Mouse (Mus musculus) lung, postnatal 0 days (tissue): ENCODE measurements around the gene Arl2bp. TPM values are rescaled to one million over a fixed set of nuclear protein-coding genes. Genes with fewer than 3 reads are reported as not detected.
A peak's percentile ranks its signal among the peaks of the same experiment; 100 is the strongest.

Experiments
- ATAC-seq: fragments of 200-750 bp; cut with Nextera tagmentation; 2 replicates; pipeline ENCODE4 v1.8.0; 2017; ENCODE audit warnings: moderate library complexity
- DNase-seq: peaks from one replicate; pipeline ENCODE4 v3.0.0-alpha.2; 2016; ENCODE audit warnings: low spot score
- H3K27ac ChIP-seq: fragments of 300-500 bp; sonication (generic); 2 replicates; pipeline ENCODE4 v1.5.1; 2014; ENCODE audit warnings: antibody characterized with exemption, mild to moderate bottlenecking, low read length, mixed read lengths
- H3K27me3 ChIP-seq: fragments of 300-500 bp; sonication (generic); replicated peaks from 2 replicates; pipeline ENCODE4 v1.6.1; 2014; ENCODE audit warnings: low read length, mixed read lengths; ENCODE audit not compliant: insufficient read depth
- H3K36me3 ChIP-seq: fragments of 300-500 bp; sonication (generic); 2 replicates; pipeline ENCODE4 v1.6.1; 2014; ENCODE audit warnings: low read length, mixed read lengths; ENCODE audit not compliant: insufficient read depth
- H3K4me1 ChIP-seq: fragments of 300-500 bp; sonication (generic); 2 replicates; pipeline ENCODE4 v1.6.1; 2014; ENCODE audit warnings: antibody characterized with exemption, low read depth, low read length, mixed read lengths; ENCODE audit not compliant: insufficient read depth
- H3K4me2 ChIP-seq: fragments of 300-500 bp; sonication (generic); replicated peaks from 2 replicates; pipeline ENCODE4 v1.6.1; 2014; ENCODE audit warnings: low read depth, mild to moderate bottlenecking, low read length, moderate library complexity, mixed read lengths
- H3K4me3 ChIP-seq: fragments of 300-500 bp; sonication (generic); 2 replicates; pipeline ENCODE4 v1.5.1; 2014; ENCODE audit warnings: low read depth, low read length
- H3K9ac ChIP-seq: fragments of 300-500 bp; sonication (generic); replicated peaks from 2 replicates; pipeline ENCODE4 v1.6.1; 2014; ENCODE audit warnings: low read depth, mild to moderate bottlenecking
- H3K9me3 ChIP-seq: fragments of 300-500 bp; sonication (generic); 2 replicates; pipeline ENCODE4 v1.6.1; 2016; ENCODE audit warnings: low read length, mixed read lengths
- CTCF ChIP-seq: IDR thresholded peaks from 2 replicates; pipeline ENCODE4 v1.5.1; 2016; ENCODE audit warnings: antibody characterized with exemption, mild to moderate bottlenecking
- EP300 ChIP-seq: IDR thresholded peaks from 2 replicates; pipeline ENCODE4 v1.6.1; 2016; ENCODE audit warnings: antibody characterized with exemption, mild to moderate bottlenecking, control low read depth
- WGBS: fragments of 180-500 bp; shearing (Covaris S2); extraction: QIAGEN DNeasy Blood & Tissue Kit; methylation state at CpG from one replicate; pipeline ENCODE4 v1.1.7; 2014; 5-methylcytosine and 5-hydroxymethylcytosine counted together
- polyA plus RNA-seq: library from polyadenylated mRNA; unstranded; fragments of >200 nt; fragmentation: Nextera tagmentation; extraction: Ambion mirVana; gene quantifications from 2 replicates; pipeline ENCODE4 v1.2.1, GENCODE M21; 2015

The Arl2bp gene
- polyA plus RNA-seq, 1 experiment from 2014 or later, result 135 TPM

DNA sequence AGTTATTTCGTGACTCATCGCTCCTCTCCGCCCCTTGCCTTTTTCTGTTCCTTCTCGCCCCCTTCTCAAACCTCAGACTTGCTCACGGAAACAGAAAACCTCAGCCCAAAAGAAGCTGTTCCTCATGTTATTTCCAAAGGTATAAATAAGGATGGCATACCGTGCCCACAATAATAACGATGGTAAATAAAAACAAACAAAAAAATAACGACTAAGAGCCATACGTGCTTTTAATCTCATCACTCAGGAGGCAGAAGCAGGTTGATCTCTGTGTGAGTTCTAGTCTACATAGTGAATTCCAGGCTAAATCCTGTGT, 38.2 kb downstream of the Arl2bp start:
- no peak for ATAC-seq
- no peaks in the 10 kb centered on the region for H3K27me3 ChIP-seq
- 11% methylated on average over 9 of the region's 9 CpGs for WGBS

DNA sequence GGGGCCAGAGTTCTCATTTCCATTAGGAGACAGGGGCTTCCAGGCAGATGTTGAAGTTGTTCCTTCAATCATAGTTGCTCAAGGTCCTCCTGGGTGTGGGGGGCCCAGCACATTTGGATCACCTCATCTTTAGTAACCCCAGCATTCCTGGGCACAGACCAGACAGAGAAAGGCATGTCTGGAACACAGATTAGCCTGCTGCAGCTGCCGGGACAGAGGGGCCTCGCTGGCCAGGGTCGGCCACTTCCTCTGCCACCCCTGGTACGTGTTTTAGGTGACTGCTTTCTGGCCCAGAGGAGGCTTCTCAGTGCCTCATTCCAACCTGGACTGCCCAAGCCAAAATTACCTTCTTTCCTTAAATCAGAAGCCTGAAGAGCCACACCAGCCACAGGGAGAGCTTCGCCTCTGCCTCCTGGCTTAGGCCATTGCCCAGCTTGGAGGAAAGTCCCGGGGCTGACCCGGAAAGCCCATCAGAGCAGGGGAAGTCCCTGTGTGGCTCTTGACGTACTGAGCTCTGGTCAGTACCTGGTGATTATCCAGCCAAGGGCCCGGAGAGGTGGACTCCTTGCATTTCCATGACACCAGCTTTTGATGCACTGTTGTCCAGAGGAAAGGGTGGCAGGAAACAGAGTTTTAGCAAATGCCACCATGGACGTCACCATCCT, 39.3 kb downstream of the Arl2bp start:
- no peak for DNase-seq
- H3K4me2 ChIP-seq, result no peak overlapping the region
- H3K9ac ChIP-seq, result no peak overlapping the region
- WGBS, result 75% methylated on average over 10 of the region's 10 CpGs
- no peaks in the 10 kb centered on the region for H3K9me3 ChIP-seq
- H3K27me3 ChIP-seq, result no peaks in the 10 kb centered on the region
- no peak overlapping the region for H3K4me3 ChIP-seq
- H3K4me1 ChIP-seq, result peaks cover 3% of the 10 kb centered on the region; the same call in 1 of the 2 replicates
- H3K27ac ChIP-seq, result no peak overlapping the region
- ATAC-seq, result no peak
- no peak for TF ChIP-seq CTCF
- TF ChIP-seq EP300, result no peak
- H3K36me3 ChIP-seq, result no peaks in the 10 kb centered on the region

More for the DNA sequence above, 38.2 kb downstream of the Arl2bp start:
- H3K9ac ChIP-seq, result no peak overlapping the region
- H3K4me2 ChIP-seq, result peak overlapping the region; percentile 51
- H3K36me3 ChIP-seq, result no peaks in the 10 kb centered on the region
- DNase-seq, result no peak
- TF ChIP-seq EP300 (no peak), CTCF (no peak)
- no peak overlapping the region for H3K27ac ChIP-seq
- H3K9me3 ChIP-seq, result no peaks in the 10 kb centered on the region
- peak overlapping the region; percentile 16 for H3K4me3 ChIP-seq
- H3K4me1 ChIP-seq, result peaks cover 3% of the 10 kb centered on the region; the same call in 1 of the 2 replicates

GRCm38 (mm10) chr8:94706732-94707395, 40.5 kb downstream of the Arl2bp start:
- no peak overlapping the region for H3K9ac ChIP-seq
- no peak overlapping the region for H3K4me2 ChIP-seq
- TF ChIP-seq EP300 (no peak), CTCF (no peak)
- DNase-seq (no peak), ATAC-seq (no peak)
- no peaks in the 10 kb centered on the region for H3K9me3 ChIP-seq
- H3K27me3 ChIP-seq, result no peaks in the 10 kb centered on the region
- WGBS, result 67% methylated on average over 9 of the region's 9 CpGs
- H3K27ac ChIP-seq, result no peak overlapping the region
- H3K36me3 ChIP-seq, result no peaks in the 10 kb centered on the region
- peaks cover 3% of the 10 kb centered on the region; the same call in 1 of the 2 replicates for H3K4me1 ChIP-seq
- no peak overlapping the region for H3K4me3 ChIP-seq

- Histone ChIP-seq H3K9ac (no peak overlapping the region), H3K4me3 (no peak overlapping the region), H3K27me3 (no peaks in the 10 kb centered on the region), H3K36me3 (no peaks in the 10 kb centered on the region), H3K9me3 (no peaks in the 10 kb centered on the region), H3K4me1 (peaks cover 3% of the 10 kb centered on the region; the same call in 1 of the 2 replicates), H3K27ac (no peak overlapping the region), H3K4me2 (no peak overlapping the region)
- TF ChIP-seq EP300 (no peak), CTCF (no peak)
- DNase-seq, result no peak
- ATAC-seq, result no peak
- WGBS, result 56% methylated on average over 8 of the region's 8 CpGs
Measured at GRCm38 (mm10) chr8:94710336-94710735, 43.9 kb downstream of the Arl2bp start.

- H3K27me3 ChIP-seq, result no peaks in the 10 kb centered on the region
- DNase-seq (peak; percentile 56), ATAC-seq (peak; percentile 26; the same call in 1 of the 2 replicates)
- no peaks in the 10 kb centered on the region for H3K9me3 ChIP-seq
- H3K4me3 ChIP-seq, result no peak overlapping the region
- no peak overlapping the region for H3K9ac ChIP-seq
- 49% methylated on average over 5 of the region's 5 CpGs for WGBS
- peak overlapping the region; percentile 1; the same call in 1 of the 2 replicates for H3K27ac ChIP-seq
- no peaks in the 10 kb centered on the region for H3K36me3 ChIP-seq
- TF ChIP-seq CTCF (no peak), EP300 (no peak)
- peaks cover 3% of the 10 kb centered on the region; the same call in 1 of the 2 replicates for H3K4me1 ChIP-seq
- H3K4me2 ChIP-seq, result no peak overlapping the region
Measured at GRCm38 (mm10) chr8:94711160-94711718, 44.8 kb downstream of the Arl2bp start.

GRCm38 (mm10) chr8:94714556-94714955, 48.2 kb downstream of the Arl2bp start:
- no peak for ATAC-seq
- no peak overlapping the region for H3K9ac ChIP-seq
- WGBS, result 32% methylated on average over 5 of the region's 5 CpGs

More at GRCm38 (mm10) chr8:94714556-94714955, 48.2 kb downstream of the Arl2bp start:
- TF ChIP-seq EP300 (no peak), CTCF (no peak)
- Histone ChIP-seq H3K36me3 (no peaks in the 10 kb centered on the region), H3K27ac (no peak overlapping the region), H3K9me3 (no peaks in the 10 kb centered on the region), H3K4me2 (no peak overlapping the region), H3K4me1 (no peaks in the 10 kb centered on the region), H3K4me3 (no peak overlapping the region), H3K27me3 (no peaks in the 10 kb centered on the region)
- DNase-seq, result no peak
